Mouse (Mus musculus): ENCODE results near the gene Arfgap2.

Gene Arfgap2

GRCm38 (mm10) chr2:91259493-91259892 is 5.3 kb upstream of the Arfgap2 start:
- no peak for DNase-seq (ENCODE audit: low spot score)

- no peak for DNase-seq (ENCODE audit: low spot score)
Measured at GRCm38 (mm10) chr2:91263692-91264660, 798 bp upstream of the Arfgap2 start.

GRCm38 (mm10) chr2:91268042-91268441 is 3.3 kb downstream of the Arfgap2 start:
- DNase-seq (ENCODE audit: low spot score): no peak

GRCm38 (mm10) chr2:91268706-91269105 is 3.9 kb downstream of the Arfgap2 start:
- DNase-seq (ENCODE audit: low spot score): peak; percentile 43

- no peak for DNase-seq (ENCODE audit: low spot score)
Measured at GRCm38 (mm10) chr2:91269687-91270133, 4.9 kb downstream of the Arfgap2 start.

- peak; percentile 50 for DNase-seq (ENCODE audit: low spot score)
Measured at GRCm38 (mm10) chr2:91278749-91279371, 14.1 kb downstream of the Arfgap2 start.

GRCm38 (mm10) chr2:91279372-91279755 is 14.6 kb downstream of the Arfgap2 start:
- DNase-seq (ENCODE audit: low spot score): no peak

GRCm38 (mm10) chr2:91281366-91281765 is 16.6 kb downstream of the Arfgap2 start:
- no peak for DNase-seq (ENCODE audit: low spot score)

- no peak for DNase-seq (ENCODE audit: low spot score)
Measured at GRCm38 (mm10) chr2:91283972-91284371, 19.2 kb downstream of the Arfgap2 start.

- DNase-seq (ENCODE audit: low spot score): no peak
Measured at GRCm38 (mm10) chr2:91284375-91285199, 19.8 kb downstream of the Arfgap2 start.

- peak; percentile 80 for DNase-seq (ENCODE audit: low spot score)
Measured at GRCm38 (mm10) chr2:91285885-91286505, 21.2 kb downstream of the Arfgap2 start.

- no peak for DNase-seq (ENCODE audit: low spot score)
Measured at GRCm38 (mm10) chr2:91287563-91287962, 22.8 kb downstream of the Arfgap2 start.

- DNase-seq (ENCODE audit: low spot score): peak; percentile 45
Measured at GRCm38 (mm10) chr2:91291197-91292007, 26.6 kb downstream of the Arfgap2 start.

- no peak for DNase-seq (ENCODE audit: low spot score)
Measured at GRCm38 (mm10) chr2:91294226-91294625, 29.5 kb downstream of the Arfgap2 start.

GRCm38 (mm10) chr2:91295895-91296294 is 31.1 kb downstream of the Arfgap2 start:
- no peak for DNase-seq (ENCODE audit: low spot score)

- DNase-seq (ENCODE audit: low spot score): no peak
Measured at GRCm38 (mm10) chr2:91299156-91299555, 34.4 kb downstream of the Arfgap2 start.

- DNase-seq (ENCODE audit: low spot score): no peak
Measured at GRCm38 (mm10) chr2:91300784-91301183, 36.0 kb downstream of the Arfgap2 start.

- DNase-seq (ENCODE audit: low spot score): no peak
Measured at GRCm38 (mm10) chr2:91301836-91302235, 37.1 kb downstream of the Arfgap2 start.

GRCm38 (mm10) chr2:91302845-91303244 is 38.1 kb downstream of the Arfgap2 start:
- no peak for DNase-seq (ENCODE audit: low spot score)

- no peak for DNase-seq (ENCODE audit: low spot score)
Measured at GRCm38 (mm10) chr2:91305926-91306325, 41.2 kb downstream of the Arfgap2 start.

GRCm38 (mm10) chr2:91306589-91306988 is 41.8 kb downstream of the Arfgap2 start:
- no peak for DNase-seq (ENCODE audit: low spot score)
